Mouse (Mus musculus) forebrain, postnatal 0 days (tissue): ENCODE data around the gene Mtmr4. TPM values are rescaled to one million over a fixed set of nuclear protein-coding genes. Genes with fewer than 3 reads are reported as not detected.

Experiments used
- ATAC-seq: fragments of 200-750 bp; cut with Nextera tagmentation; 2 replicates; pipeline ENCODE4 v1.8.0; 2017; ENCODE audit warnings: mild to moderate bottlenecking, moderate library complexity
- DNase-seq: peaks from one replicate; pipeline ENCODE4 v3.0.0-alpha.2; 2015
- H3K27ac ChIP-seq: fragments of 300-500 bp; sonication (generic); 2 replicates; pipeline ENCODE4 v1.5.1; 2014; ENCODE audit warnings: low read depth, mild to moderate bottlenecking, antibody characterized with exemption, low read length, moderate library complexity, mixed read lengths
- H3K27me3 ChIP-seq: fragments of 300-500 bp; sonication (generic); 2 replicates; pipeline ENCODE4 v1.6.1; 2014; ENCODE audit warnings: mild to moderate bottlenecking, low read length, mixed read lengths; ENCODE audit not compliant: insufficient read depth
- H3K36me3 ChIP-seq: fragments of 300-500 bp; sonication (generic); 2 replicates; pipeline ENCODE4 v1.6.1; 2014; ENCODE audit warnings: mild to moderate bottlenecking, moderate library complexity; ENCODE audit not compliant: insufficient read depth
- H3K4me1 ChIP-seq: fragments of 300-500 bp; sonication (generic); 2 replicates; pipeline ENCODE4 v1.6.1; 2014; ENCODE audit warnings: antibody characterized with exemption; ENCODE audit not compliant: insufficient read depth
- H3K4me2 ChIP-seq: fragments of 300-500 bp; sonication (generic); 2 replicates; pipeline ENCODE4 v1.6.1; 2014; ENCODE audit warnings: low read depth, mild to moderate bottlenecking, moderate library complexity
- H3K4me3 ChIP-seq: fragments of 300-500 bp; sonication (generic); 2 replicates; pipeline ENCODE4 v1.5.1; 2014; ENCODE audit warnings: low read depth, low read length, mixed read lengths
- H3K9ac ChIP-seq: fragments of 300-500 bp; sonication (generic); 2 replicates; pipeline ENCODE4 v1.6.1; 2014; ENCODE audit warnings: mild to moderate bottlenecking
- H3K9me3 ChIP-seq: fragments of 300-500 bp; sonication (generic); 2 replicates; pipeline ENCODE4 v1.6.1; 2016; ENCODE audit warnings: low read length
- CTCF ChIP-seq: sonication (generic); IDR thresholded peaks from 2 replicates; pipeline ENCODE4 v1.5.1; 2016; ENCODE audit warnings: antibody characterized with exemption, control low read depth, low read depth
- WGBS: fragments of 180-500 bp; shearing (Covaris S2); extraction: QIAGEN DNeasy Blood & Tissue Kit; methylation state at CpG from one replicate; pipeline ENCODE4 v1.1.7; 2014; 5-methylcytosine and 5-hydroxymethylcytosine counted together
- polyA plus RNA-seq: library from polyadenylated mRNA; unstranded; fragments of >200 nt; fragmentation: Nextera tagmentation; extraction: Ambion mirVana; gene quantifications from 2 replicates; pipeline ENCODE4 v1.2.1, GENCODE M21; 2015
- total RNA-seq: library from RNA; depleted of rRNA; stranded (reverse); fragments of >200 nt; gene quantifications from 2 replicates; pipeline ENCODE4 v1.2.3, GENCODE M21; 2014

Mtmr4 gene
- total and polyA plus RNA-seq, 2 experiments from 2014 or later: 32.7 to 85.6 TPM

- Histone ChIP-seq H3K4me3 (peak overlapping the region; percentile 83), H3K27me3 (no peaks in the 10 kb centered on the region), H3K36me3 (0 out of 2 replicates have a peak, but pooled peaks cover 2% of the 10 kb centered on the region), H3K4me2 (peak overlapping the region; percentile 76), H3K27ac (peak overlapping the region; percentile 89), H3K4me1 (peaks cover 13% of the 10 kb centered on the region; the same call in 1 of the 2 replicates), H3K9me3 (no peaks in the 10 kb centered on the region), H3K9ac (peak overlapping the region; percentile 71)
- ATAC-seq (no peak), DNase-seq (no peak)
- TF ChIP-seq CTCF: peak; percentile 35; the same call in 1 of the 2 replicates
- WGBS: 3% methylated on average over 14 of the region's 15 CpGs
Measured at GRCm38 (mm10) chr11:87592354-87592695, 363 bp downstream of the Mtmr4 start.

- Histone ChIP-seq H3K9ac (peak overlapping the region; percentile 71), H3K9me3 (no peaks in the 10 kb centered on the region), H3K4me2 (peak overlapping the region; percentile 76), H3K36me3 (peaks cover 9% of the 10 kb centered on the region), H3K27me3 (no peaks in the 10 kb centered on the region), H3K4me3 (peak overlapping the region; percentile 83), H3K4me1 (peaks cover 13% of the 10 kb centered on the region; the same call in 1 of the 2 replicates), H3K27ac (peak overlapping the region; percentile 89)
- WGBS: 38% methylated on average over 13 of the region's 13 CpGs
- DNase-seq: no peak
- TF ChIP-seq CTCF: no peak
- ATAC-seq: no peak
Measured at GRCm38 (mm10) chr11:87592713-87593598, 994 bp downstream of the Mtmr4 start.

GRCm38 (mm10) chr11:87595327-87595841 lies 3.4 kb downstream of the Mtmr4 start:
- Histone ChIP-seq H3K9ac (peak overlapping the region; percentile 88), H3K27me3 (no peaks in the 10 kb centered on the region), H3K36me3 (peaks cover 30% of the 10 kb centered on the region), H3K4me3 (peak overlapping the region; percentile 68), H3K9me3 (no peaks in the 10 kb centered on the region), H3K4me2 (peak overlapping the region; percentile 83), H3K27ac (peak overlapping the region; percentile 92), H3K4me1 (peaks cover 13% of the 10 kb centered on the region; the same call in 1 of the 2 replicates)
- ATAC-seq (peak; percentile 40; the same call in 1 of the 2 replicates), DNase-seq (peak; percentile 89)
- WGBS: 5% methylated on average over 31 of the region's 37 CpGs
- TF ChIP-seq CTCF: no peak

- Histone ChIP-seq H3K4me3 (peak overlapping the region; percentile 68), H3K36me3 (peaks cover 36% of the 10 kb centered on the region), H3K27me3 (no peaks in the 10 kb centered on the region), H3K4me2 (peak overlapping the region; percentile 83), H3K9ac (peak overlapping the region; percentile 88), H3K4me1 (peaks cover 13% of the 10 kb centered on the region; the same call in 1 of the 2 replicates), H3K9me3 (no peaks in the 10 kb centered on the region), H3K27ac (peak overlapping the region; percentile 92)
- TF ChIP-seq CTCF: no peak
- 4% methylated on average over 7 of the region's 7 CpGs for WGBS
- ATAC-seq: no peak
- DNase-seq: peak; percentile 49
Measured at GRCm38 (mm10) chr11:87595976-87596375, 4.0 kb downstream of the Mtmr4 start.

GRCm38 (mm10) chr11:87596492-87596891 lies 4.5 kb downstream of the Mtmr4 start:
- DNase-seq (peak; percentile 73), ATAC-seq (no peak)
- Histone ChIP-seq H3K4me2 (peak overlapping the region; percentile 83), H3K27me3 (no peaks in the 10 kb centered on the region), H3K4me3 (peak overlapping the region; percentile 68), H3K27ac (peak overlapping the region; percentile 92), H3K36me3 (peaks cover 40% of the 10 kb centered on the region), H3K9ac (peak overlapping the region; percentile 88), H3K4me1 (peaks cover 13% of the 10 kb centered on the region; the same call in 1 of the 2 replicates), H3K9me3 (no peaks in the 10 kb centered on the region)
- 9% methylated on average over 2 of the region's 2 CpGs for WGBS
- TF ChIP-seq CTCF: peak; percentile 51

GRCm38 (mm10) chr11:87597061-87597460 lies 5.1 kb downstream of the Mtmr4 start:
- Histone ChIP-seq H3K4me1 (peaks cover 13% of the 10 kb centered on the region; the same call in 1 of the 2 replicates), H3K27ac (0 out of 2 replicates have a peak overlapping the region, but pooled peaks have one; percentile 92), H3K4me2 (peak overlapping the region; percentile 83), H3K27me3 (no peaks in the 10 kb centered on the region), H3K9me3 (no peaks in the 10 kb centered on the region), H3K9ac (peak overlapping the region; percentile 88), H3K36me3 (peaks cover 45% of the 10 kb centered on the region), H3K4me3 (peak overlapping the region; percentile 68)
- no peak for ATAC-seq
- DNase-seq: no peak
- no peak for TF ChIP-seq CTCF
